Mouse (Mus musculus): Measurements from ENCODE around the gene Gpr157.

The Gpr157 gene

GRCm38 (mm10) chr4:150140346-150140745, 53.2 kb downstream of the Gpr157 start:
- in situ Hi-C loops (cut with MboI, MseI): no loop called here

- in situ Hi-C loops (cut with MboI, MseI): no loop called here
These were observed 57.1 kb downstream of the Gpr157 start for GRCm38 (mm10) chr4:150144242-150144641.

GRCm38 (mm10) chr4:150146286-150146685, 59.1 kb downstream of the Gpr157 start:
- in situ Hi-C loops (cut with MboI, MseI): no loop called here

- in situ Hi-C loops (cut with MboI, MseI): no loop called here
These were observed 63.9 kb downstream of the Gpr157 start for GRCm38 (mm10) chr4:150151045-150151444.

GRCm38 (mm10) chr4:150152483-150152882, 65.3 kb downstream of the Gpr157 start:
- in situ Hi-C loops (cut with MboI, MseI): no loop called here

GRCm38 (mm10) chr4:150155301-150155700, 68.1 kb downstream of the Gpr157 start:
- in situ Hi-C loops (cut with MboI, MseI): no loop called here

All from T-helper 17 cell (primary cell).